Mouse (Mus musculus) embryonic fibroblast, embryonic 13.5 days (primary cell): ENCODE measurements around the gene B4galt1. TPM values are rescaled to one million over a fixed set of nuclear protein-coding genes. Genes with fewer than 3 reads are reported as not detected.

Experiments used
- H3K27ac ChIP-seq: 2 replicates; pipeline ENCODE4 v1.5.1; 2012; ENCODE audit warnings: low read length, control low read depth, inconsistent platforms; ENCODE audit not compliant: insufficient read depth
- H3K4me1 ChIP-seq: 2 replicates; pipeline ENCODE4 v1.6.1; 2011; ENCODE audit warnings: low read length; ENCODE audit not compliant: control insufficient read depth, insufficient read depth
- H3K4me3 ChIP-seq: 2 replicates; pipeline ENCODE4 v1.5.1; 2011; ENCODE audit warnings: mild to moderate bottlenecking, control low read depth, low read length; ENCODE audit not compliant: insufficient read depth
- CTCF ChIP-seq: IDR thresholded peaks from 2 replicates; pipeline ENCODE4 v1.5.1; 2011; ENCODE audit warnings: mild to moderate bottlenecking, control low read depth, low read length, moderate library complexity, borderline replicate concordance; ENCODE audit not compliant: insufficient read depth
- POLR2A ChIP-seq: IDR thresholded peaks from 2 replicates; pipeline ENCODE4 v1.6.1; 2011; ENCODE audit warnings: low read depth, mild to moderate bottlenecking, control low read depth, low read length, moderate library complexity
- polyA plus RNA-seq: library from polyadenylated mRNA; stranded (reverse); fragments of >200 nt; gene quantifications from 2 replicates; pipeline ENCODE4 v1.2.4, GENCODE M21; 2011; ENCODE audit warnings: low read depth; ENCODE audit not compliant: missing spikeins, insufficient read length

Gene B4galt1
- polyA plus RNA-seq, 1 experiment, result 103 TPM

DNA sequence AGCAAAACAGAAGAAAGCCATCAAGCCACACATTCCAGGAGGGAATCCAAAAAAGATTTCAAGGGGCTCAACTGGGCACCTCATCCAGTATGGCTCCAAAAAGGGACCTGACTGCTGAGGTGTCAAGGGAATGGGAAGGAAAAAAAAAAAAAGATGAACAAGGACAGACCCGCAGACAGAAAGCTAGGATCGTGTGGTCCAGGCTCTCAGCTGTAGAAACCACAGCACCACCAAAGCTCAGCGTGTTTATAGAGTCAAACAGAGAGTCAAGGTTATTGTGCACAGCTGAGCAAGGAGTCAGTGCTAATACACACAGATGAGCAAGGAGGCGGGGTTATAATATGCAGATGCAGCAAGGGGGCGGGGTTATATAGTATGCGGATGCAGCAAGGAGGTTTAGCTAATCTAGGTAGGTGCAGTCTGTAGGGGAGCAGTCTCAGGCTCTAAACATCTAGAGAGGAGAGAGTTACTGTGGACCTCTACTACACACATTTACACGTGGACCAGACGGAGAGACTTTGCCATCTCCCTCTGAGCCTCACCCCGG is 68.1 kb downstream of the B4galt1 start:
- no peak overlapping the region for H3K4me3 ChIP-seq

DNA sequence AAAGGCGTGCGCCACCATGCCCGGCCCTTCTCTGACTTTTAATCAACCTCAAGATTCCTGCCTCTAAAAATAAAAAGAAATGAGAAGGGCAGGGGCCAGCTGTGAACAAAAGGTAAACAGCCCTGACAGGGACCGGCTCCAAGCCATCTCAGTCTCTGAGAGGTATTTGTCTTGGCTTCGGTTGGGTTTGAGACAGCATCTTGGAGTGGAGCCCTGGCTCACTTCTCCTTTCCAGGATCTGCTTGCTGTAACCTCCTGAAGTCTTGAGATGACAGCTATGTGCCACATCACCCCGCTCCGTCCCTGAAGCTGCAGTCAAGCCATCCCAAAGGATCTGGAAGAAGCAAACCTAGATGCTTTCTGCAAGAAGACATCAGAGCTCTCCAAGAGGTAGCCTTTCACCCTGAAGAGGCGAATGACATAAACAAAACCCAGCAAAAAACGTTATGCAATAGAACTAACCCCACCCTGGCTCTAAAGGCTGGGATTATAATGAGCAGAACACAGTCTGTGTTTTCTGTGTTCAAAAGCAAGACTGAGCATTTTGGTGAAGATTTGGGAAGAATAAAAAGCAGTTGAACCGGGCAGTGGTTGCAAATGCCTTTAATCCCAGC is 69.1 kb downstream of the B4galt1 start:
- TF ChIP-seq CTCF, result no peak
- TF ChIP-seq POLR2A, result no peak
- H3K27ac ChIP-seq, result no peak overlapping the region
- H3K4me1 ChIP-seq, result peaks cover 19% of the 10 kb centered on the region
- H3K4me3 ChIP-seq, result no peak overlapping the region

More for the DNA sequence above, 68.1 kb downstream of the B4galt1 start:
- H3K27ac ChIP-seq, result no peak overlapping the region
- peaks cover 15% of the 10 kb centered on the region for H3K4me1 ChIP-seq
- TF ChIP-seq POLR2A, result no peak
- TF ChIP-seq CTCF, result no peak

DNA sequence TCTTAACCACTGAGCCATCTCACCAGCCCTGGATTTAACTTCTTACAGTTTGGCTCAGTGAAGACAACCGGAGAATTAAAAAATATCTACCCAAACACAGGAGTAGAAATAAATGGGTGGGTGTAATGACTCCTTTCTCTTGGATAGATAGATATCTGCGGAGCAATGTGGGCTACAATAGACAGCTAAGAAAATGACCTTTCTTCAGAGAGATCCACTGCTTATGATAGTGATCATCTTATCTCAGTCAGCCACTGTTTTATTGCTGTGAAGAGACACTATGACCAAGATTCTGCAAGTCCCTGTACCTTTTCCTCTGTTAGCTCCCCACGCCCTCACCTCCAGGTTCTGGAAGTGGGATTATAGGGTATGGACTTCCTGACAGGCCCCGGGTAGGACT is 70.8 kb downstream of the B4galt1 start:
- H3K4me1 ChIP-seq, result peaks cover 19% of the 10 kb centered on the region
- no peak for TF ChIP-seq CTCF
- TF ChIP-seq POLR2A, result no peak

DNA sequence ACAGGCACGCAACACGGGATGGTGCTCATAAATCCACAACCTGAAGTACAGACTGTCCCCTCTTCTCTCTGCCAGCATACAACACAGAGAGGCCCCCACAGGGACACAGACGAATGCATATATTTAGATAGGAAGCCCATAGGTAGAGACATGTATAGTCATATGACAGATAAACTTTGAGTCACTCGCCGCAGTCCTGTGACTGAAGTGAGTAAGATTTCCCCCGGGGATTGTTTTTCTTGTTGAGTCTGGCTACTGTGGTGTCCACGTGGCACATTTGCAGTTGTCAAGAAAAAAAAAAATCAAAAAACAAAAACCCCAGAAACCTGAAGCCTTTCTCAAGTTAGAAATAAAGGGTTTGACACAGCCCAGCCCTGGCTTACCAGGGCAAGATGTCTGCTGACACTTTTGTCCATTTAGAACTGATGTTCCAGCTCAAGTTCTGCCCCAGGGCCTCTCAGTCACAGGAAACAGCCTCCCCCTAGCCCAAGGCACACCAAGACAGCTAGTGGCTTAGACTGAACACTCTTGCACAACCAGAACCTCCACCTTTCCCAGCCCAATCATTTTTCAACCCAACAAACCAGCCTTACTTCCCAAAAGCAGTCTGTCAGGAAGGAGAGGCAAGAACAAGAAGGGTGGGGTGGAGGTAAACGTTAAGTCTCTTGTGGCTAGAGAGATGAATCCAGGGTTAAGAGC is 71.9 kb downstream of the B4galt1 start:
- H3K27ac ChIP-seq, result peak overlapping the region; percentile 38
- TF ChIP-seq CTCF (no peak), POLR2A (no peak)
- H3K4me1 ChIP-seq, result peaks cover 19% of the 10 kb centered on the region
- H3K4me3 ChIP-seq, result no peak overlapping the region

More for the DNA sequence above, 70.8 kb downstream of the B4galt1 start:
- H3K27ac ChIP-seq, result no peak overlapping the region
- H3K4me3 ChIP-seq, result no peak overlapping the region

DNA sequence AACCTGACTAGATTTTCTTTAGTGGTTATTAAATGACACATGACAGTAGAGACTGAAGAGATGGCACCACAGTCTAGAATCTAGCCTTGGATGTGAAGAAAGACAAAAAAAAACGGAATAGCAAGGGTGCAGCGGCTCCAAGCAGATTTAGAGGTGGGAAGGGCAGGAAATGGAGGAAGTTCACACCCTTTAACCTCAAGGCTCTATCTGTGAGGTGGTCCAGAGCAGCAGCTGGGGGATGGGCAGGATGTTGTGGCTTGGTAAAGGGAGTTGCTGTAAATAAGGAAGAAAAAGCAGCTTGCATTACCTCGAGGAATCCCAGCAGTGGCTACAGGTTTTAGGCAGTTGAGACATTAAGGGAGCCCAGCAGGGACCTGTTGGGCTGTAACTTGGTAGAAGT is 72.7 kb downstream of the B4galt1 start:
- peaks cover 19% of the 10 kb centered on the region for H3K4me1 ChIP-seq
- peak overlapping the region; percentile 37; the same call in 1 of the 2 replicates for H3K27ac ChIP-seq
- TF ChIP-seq POLR2A (no peak), CTCF (no peak)
- no peak overlapping the region for H3K4me3 ChIP-seq

DNA sequence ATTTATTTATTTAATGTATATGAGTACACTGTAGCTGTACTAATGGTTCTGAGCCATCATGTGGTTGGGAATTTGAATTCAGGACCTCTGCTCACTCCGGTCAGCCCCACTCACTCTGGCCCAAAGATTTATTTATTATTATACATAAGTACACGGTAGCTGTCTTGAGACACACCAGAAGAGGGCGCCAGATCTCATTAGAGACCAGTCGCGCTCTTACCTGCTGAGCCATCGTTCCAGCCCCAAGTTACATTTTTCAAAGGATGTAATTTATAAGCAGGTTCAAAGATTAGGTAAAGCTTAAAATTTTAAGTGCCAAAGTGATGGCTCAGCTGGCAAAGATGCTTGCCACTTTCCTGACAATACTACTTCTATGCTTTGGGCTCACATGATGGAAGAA is 75.1 kb downstream of the B4galt1 start:
- TF ChIP-seq CTCF (no peak), POLR2A (no peak)
- H3K4me3 ChIP-seq, result no peak overlapping the region
- H3K27ac ChIP-seq, result no peak overlapping the region
- peaks cover 22% of the 10 kb centered on the region for H3K4me1 ChIP-seq

DNA sequence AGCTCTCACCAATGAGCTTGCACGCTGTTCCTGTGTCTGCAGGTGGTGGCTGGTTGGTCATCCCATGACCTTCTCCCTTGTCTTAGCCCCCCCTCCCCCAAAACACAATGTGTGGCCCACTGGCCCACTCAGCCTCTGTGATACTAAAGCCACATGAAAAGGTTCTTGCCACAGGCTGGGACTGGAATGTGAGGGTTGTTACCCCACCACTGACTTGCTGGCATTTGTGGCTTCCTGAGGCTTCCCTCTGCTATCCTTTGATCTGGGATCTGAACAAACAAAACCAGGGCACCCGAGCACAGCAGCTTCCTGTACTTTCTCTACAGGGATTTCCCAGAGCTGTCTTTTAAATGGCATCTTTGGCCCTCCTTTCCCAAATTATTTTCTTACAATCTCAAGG is 76.7 kb downstream of the B4galt1 start:
- H3K27ac ChIP-seq, result no peak overlapping the region
- no peak overlapping the region for H3K4me3 ChIP-seq
- peaks cover 19% of the 10 kb centered on the region for H3K4me1 ChIP-seq
- TF ChIP-seq CTCF (no peak), POLR2A (no peak)

DNA sequence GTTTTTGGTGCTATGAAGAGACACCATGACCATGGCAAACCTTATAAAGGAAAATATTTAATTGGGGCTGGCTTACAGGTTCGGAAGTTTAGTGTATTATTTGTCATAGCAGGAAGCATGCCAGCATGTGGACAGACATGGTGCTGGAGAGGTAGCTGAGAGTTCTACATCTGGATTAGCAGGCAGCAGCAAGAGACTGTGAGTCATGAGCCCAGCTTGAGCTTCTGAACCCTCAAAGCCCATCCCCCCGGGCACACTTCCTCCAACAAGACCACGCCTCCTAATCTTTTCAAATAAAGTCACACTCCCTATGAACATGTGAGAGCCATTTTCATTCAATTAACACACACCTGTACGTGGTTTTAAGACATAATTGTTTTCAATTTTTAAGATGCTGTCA is 77.4 kb downstream of the B4galt1 start:
- Histone ChIP-seq H3K4me1 (peaks cover 14% of the 10 kb centered on the region), H3K27ac (no peak overlapping the region), H3K4me3 (no peak overlapping the region)
- TF ChIP-seq POLR2A (no peak), CTCF (no peak)

DNA sequence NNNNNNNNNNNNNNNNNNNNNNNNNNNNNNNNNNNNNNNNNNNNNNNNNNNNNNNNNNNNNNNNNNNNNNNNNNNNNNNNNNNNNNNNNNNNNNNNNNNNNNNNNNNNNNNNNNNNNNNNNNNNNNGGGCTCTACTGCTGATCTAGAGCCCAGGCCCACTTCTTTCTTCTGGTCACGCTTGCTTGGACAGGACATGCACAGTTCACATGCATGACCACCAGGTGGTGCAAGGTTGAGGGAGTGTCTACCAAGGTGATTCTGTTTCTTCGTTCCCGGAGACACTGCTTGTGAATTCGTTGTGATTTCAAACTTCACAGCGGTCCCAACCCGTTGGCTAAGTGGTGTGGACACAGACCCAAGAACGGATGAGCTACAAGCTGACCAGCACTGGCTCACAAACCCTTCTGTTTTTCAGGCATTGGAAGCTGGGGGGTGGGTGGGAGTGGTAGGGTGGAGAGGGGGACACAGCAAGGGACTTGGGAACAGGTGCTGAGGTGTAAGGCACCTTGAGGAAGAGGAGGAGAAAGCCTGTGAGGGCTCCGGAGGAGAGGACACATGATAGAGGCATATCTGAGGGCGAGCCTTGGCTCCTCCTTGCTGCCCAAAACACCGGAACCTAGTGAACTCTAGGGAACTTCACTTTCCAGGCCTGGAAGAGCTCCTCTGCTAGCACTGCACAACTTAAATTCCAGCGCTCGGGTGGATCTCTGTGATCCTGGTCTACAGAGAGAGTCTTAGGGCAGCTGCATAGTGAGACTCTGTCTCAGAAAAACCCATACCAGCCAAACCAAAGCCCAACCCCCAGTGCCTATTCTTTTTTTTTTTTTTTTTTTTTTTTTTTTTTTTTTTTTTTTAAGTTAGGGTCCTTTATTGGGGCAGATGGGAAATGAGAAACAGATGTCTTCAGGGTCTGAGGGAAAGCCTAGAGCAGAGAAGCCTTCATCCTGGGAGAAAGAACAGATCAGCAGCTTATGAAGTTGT is 79.2 kb downstream of the B4galt1 start:
- no peak overlapping the region for H3K4me3 ChIP-seq

More for the DNA sequence above, 79.2 kb downstream of the B4galt1 start:
- Histone ChIP-seq H3K4me1 (peaks cover 6% of the 10 kb centered on the region; the same call in 1 of the 2 replicates), H3K27ac (peak overlapping the region; percentile 89)
- TF ChIP-seq CTCF, result peak; percentile 90; the same call in 1 of the 2 replicates
- peak; percentile 19; the same call in 1 of the 2 replicates for TF ChIP-seq POLR2A
